Mouse (Mus musculus): ENCODE measurements at regions not wholly inside any gene's neighbourhood (a gene's known extent, or its start where the extent isn't known, plus 50 kb on each side); places are given as distances from the start of the nearest gene placed in this dataset.

- H3K36me3 ChIP-seq (replicated peaks in 1 of 2; ENCODE audit: control insufficient read depth in 1 of 2, insufficient read depth in 1 of 2, low read length in 1 of 2), result no peaks in the 10 kb centered on the region
- H3K4me2 ChIP-seq (ENCODE audit: insufficient read depth, low read depth, poor library complexity, severe bottlenecking), result no peak overlapping the region
- H3K27me3 ChIP-seq (replicated peaks), result no peaks in the 10 kb centered on the region
- H3K4me1 ChIP-seq (ENCODE audit: control insufficient read depth in 1 of 2, insufficient read depth in 2 of 2), result no peaks in the 10 kb centered on the region
- no peak for TF ChIP-seq SIN3A (IDR thresholded peaks at IDR 0.05; ENCODE audit: low read length)
- no peak for TF ChIP-seq RCOR1 (conservative IDR thresholded peaks at IDR 0.05; ENCODE audit: low read depth, low read length)
- TF ChIP-seq POLR2AphosphoS2 (IDR thresholded peaks at IDR 0.05; ENCODE audit: low read depth, low read length), result no peak
- no peak for TF ChIP-seq BHLHE40 (IDR thresholded peaks at IDR 0.05; ENCODE audit: low read depth, low read length)
- no peak for TF ChIP-seq ZNF384 (IDR thresholded peaks at IDR 0.05; ENCODE audit: low read depth, low read length)
- no peak for TF ChIP-seq ZMIZ1 (IDR thresholded peaks at IDR 0.05; ENCODE audit: low read depth, low read length)
- no peak for TF ChIP-seq MEF2A (IDR thresholded peaks at IDR 0.05; ENCODE audit: borderline replicate concordance, low read depth, low read length)
- TF ChIP-seq ZC3H11A (IDR thresholded peaks at IDR 0.05; ENCODE audit: low read depth, low read length), result no peak
- TF ChIP-seq JUN (IDR thresholded peaks at IDR 0.05; ENCODE audit: insufficient read depth, low read depth, low read length), result no peak
- no peak for TF ChIP-seq NELFE (IDR thresholded peaks at IDR 0.05; ENCODE audit: low read depth, low read length)
- TF ChIP-seq E2F4 (IDR thresholded peaks at IDR 0.05; ENCODE audit: insufficient replicate concordance, low read depth, low read length), result no peak
- no peak for TF ChIP-seq MAZ (IDR thresholded peaks at IDR 0.05; ENCODE audit: low read depth, low read length)
- TF ChIP-seq CTCF (conservative IDR thresholded peaks at IDR 0.05 in 1 of 2, IDR thresholded peaks at IDR 0.05 in 1 of 2; ENCODE audit: low read depth in 2 of 2, low read length in 2 of 2), result no peak
- no peak for TF ChIP-seq USF2 (conservative IDR thresholded peaks at IDR 0.05; ENCODE audit: low read depth, low read length)
- TF ChIP-seq POLR2A (IDR thresholded peaks at IDR 0.05; ENCODE audit: low read depth, low read length), result no peak
- TF ChIP-seq ETS1 (conservative IDR thresholded peaks at IDR 0.05; ENCODE audit: low read depth, low read length), result no peak
- dilution Hi-C loops (cut with MboI; ENCODE audit: extremely low pct_ligation_motif_present, extremely low pct_unique_long_range_greater_than_20kb, low sequenced_read_pairs), result no loop called here
- H3K4me3 ChIP-seq (replicated peaks in 1 of 3; ENCODE audit: low read depth in 2 of 3, low read length in 2 of 3, poor library complexity in 1 of 3), result no peak overlapping the region
- H3K9me3 ChIP-seq (replicated peaks; ENCODE audit: low read length), result no peaks in the 10 kb centered on the region
- H3K27ac ChIP-seq (ENCODE audit: insufficient read depth, low read depth), result no peak overlapping the region
- no peaks in the 10 kb centered on the region for H3K79me2 ChIP-seq (replicated peaks; ENCODE audit: control insufficient read depth, extremely low read depth, insufficient read depth, poor library complexity, severe bottlenecking)
- no peak for DNase-seq (ENCODE audit: extremely low read depth)
- in situ Hi-C loops (cut with MboI; ENCODE audit: low pct_ligation_motif_present, low pct_unique_long_range_greater_than_20kb, low sequenced_read_pairs), result no loop called here
- no peak overlapping the region for H3K9ac ChIP-seq (ENCODE audit: insufficient read depth, low read depth)
These were observed 248.4 kb upstream of the Gk2 start for GRCm38 (mm10) chr5:97705270-97705669.

- dilution Hi-C loops (cut with MboI; ENCODE audit: extremely low pct_ligation_motif_present, extremely low pct_unique_long_range_greater_than_20kb, low sequenced_read_pairs), result no loop called here
These were observed 243.7 kb upstream of the Gk2 start for GRCm38 (mm10) chr5:97700507-97700906.

More at GRCm38 (mm10) chr5:97700507-97700906, 243.7 kb upstream of the Gk2 start:
- Histone ChIP-seq H3K4me3 (replicated peaks in 1 of 3; ENCODE audit: low read depth in 2 of 3, low read length in 2 of 3, poor library complexity in 1 of 3) (no peak overlapping the region), H3K27ac (ENCODE audit: insufficient read depth, low read depth) (no peak overlapping the region), H3K79me2 (replicated peaks; ENCODE audit: control insufficient read depth, extremely low read depth, insufficient read depth, poor library complexity, severe bottlenecking) (no peaks in the 10 kb centered on the region), H3K4me1 (ENCODE audit: control insufficient read depth in 1 of 2, insufficient read depth in 2 of 2) (no peaks in the 10 kb centered on the region; a peak in 2 of 4 replicates), H3K9ac (ENCODE audit: insufficient read depth, low read depth) (no peak overlapping the region), H3K9me3 (replicated peaks; ENCODE audit: low read length) (no peaks in the 10 kb centered on the region), H3K36me3 (replicated peaks in 1 of 2; ENCODE audit: control insufficient read depth in 1 of 2, insufficient read depth in 1 of 2, low read length in 1 of 2) (no peaks in the 10 kb centered on the region), H3K4me2 (ENCODE audit: insufficient read depth, low read depth, poor library complexity, severe bottlenecking) (no peak overlapping the region), H3K27me3 (replicated peaks) (no peaks in the 10 kb centered on the region)
- in situ Hi-C loops (cut with MboI; ENCODE audit: low pct_ligation_motif_present, low pct_unique_long_range_greater_than_20kb, low sequenced_read_pairs), result no loop called here
- no peak for DNase-seq (ENCODE audit: extremely low read depth)
- TF ChIP-seq ZC3H11A (IDR thresholded peaks at IDR 0.05; ENCODE audit: low read depth, low read length), result no peak
